In the genomic region with DNA sequence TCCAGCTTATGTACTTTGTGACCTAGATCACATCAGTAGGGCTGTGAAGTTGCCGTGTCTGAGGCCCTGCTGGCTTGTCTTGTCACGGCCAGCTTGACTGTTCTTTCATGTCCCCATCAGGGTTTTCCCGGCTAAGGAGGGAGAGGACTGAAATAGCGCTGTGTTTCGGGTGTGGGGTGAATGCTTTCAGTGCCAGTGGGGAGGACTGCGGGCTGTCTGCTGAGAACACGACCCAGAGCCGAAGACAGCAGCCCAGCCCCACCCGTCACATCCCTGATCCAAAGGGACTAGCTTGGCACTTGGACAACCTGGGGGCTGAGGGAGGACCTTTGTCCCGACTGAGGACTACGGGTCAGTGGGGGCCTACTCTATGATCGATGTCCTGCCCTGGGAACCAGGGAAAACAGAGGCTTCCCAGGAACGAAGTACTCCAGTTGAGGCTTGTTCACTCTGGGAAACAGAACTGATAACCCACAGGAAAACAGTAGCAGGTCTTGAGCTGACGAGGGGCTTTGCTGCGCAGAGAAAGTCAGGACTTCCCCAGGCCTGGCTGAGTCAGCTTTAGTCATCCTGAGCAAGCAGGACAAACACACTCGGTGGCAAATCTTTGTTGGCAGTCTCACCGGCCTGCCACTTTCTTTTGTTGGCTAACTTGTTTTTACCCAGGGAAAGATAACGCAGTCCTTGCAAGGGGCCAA, we compare ENCODE assay signal across 8 mouse cellular contexts. TPM values are rescaled to one million over a fixed set of nuclear protein-coding genes. Genes with fewer than 3 reads are reported as not detected.
DNase-seq lines count a peak whose midpoint lies in the region; ATAC-seq and TF ChIP-seq lines count a peak whose summit lies in the region.

No protein-coding gene starts in this region.

- no peaks in the 10 kb centered on the region for H3K9me3 ChIP-seq in kidney, embryonic 15.5 days (replicated peaks)
- H3K9me3 ChIP-seq in heart, embryonic 16.5 days (replicated peaks; ENCODE audit: control insufficient read depth, low read length) = no peaks in the 10 kb centered on the region
- no peaks in the 10 kb centered on the region for H3K9me3 ChIP-seq in hindbrain, embryonic 10.5 days

- H3K9ac ChIP-seq in kidney, embryonic 15.5 days = no peak overlapping the region
- H3K9ac ChIP-seq in heart, embryonic 16.5 days (ENCODE audit: low read length) = peak overlapping the region; percentile 39

- H3K4me1 ChIP-seq in kidney, embryonic 15.5 days = peaks cover 33% of the 10 kb centered on the region
- peaks cover 45% of the 10 kb centered on the region for H3K4me1 ChIP-seq in heart, embryonic 16.5 days (ENCODE audit: control insufficient read depth, insufficient read depth, low read length)
- peaks cover 56% of the 10 kb centered on the region for H3K4me1 ChIP-seq in thymus, adult 2 months (replicated peaks; ENCODE audit: control insufficient read depth, insufficient read depth, low read length)
- H3K4me1 ChIP-seq in hindbrain, embryonic 10.5 days (replicated peaks) = peaks cover 15% of the 10 kb centered on the region

- TF ChIP-seq POLR2A in thymus, adult 2 months (IDR thresholded peaks at IDR 0.05; ENCODE audit: control insufficient read depth, extremely low read depth, insufficient read depth, low read length, poor library complexity) = no peak

- no peak for ATAC-seq in kidney, embryonic 15.5 days (replicated peaks; ENCODE audit: low FRiP score)
- peak; percentile 39; the same call in 1 of the 2 replicates for ATAC-seq in heart, embryonic 16.5 days (replicated peaks; ENCODE audit: extremely low read depth, insufficient read depth, low FRiP score)

- no peak overlapping the region for H3K4me3 ChIP-seq in kidney, embryonic 15.5 days (replicated peaks)
- H3K4me3 ChIP-seq in heart, embryonic 16.5 days (ENCODE audit: low read length) = no peak overlapping the region
- no peak overlapping the region for H3K4me3 ChIP-seq in macrophage (ENCODE audit: inconsistent target)
- no peak overlapping the region for H3K4me3 ChIP-seq in thymus, adult 2 months (ENCODE audit: control insufficient read depth, insufficient read depth, low read length)
- H3K4me3 ChIP-seq in hindbrain, embryonic 10.5 days = no peak overlapping the region

- WGBS in kidney, embryonic 15.5 days = 66% methylated on average over 18 of the region's 18 CpGs
- WGBS in heart, embryonic 16.5 days = 17% methylated on average over 18 of the region's 18 CpGs
- WGBS in macrophage (ENCODE audit: missing documents) = 61% methylated on average over 18 of the region's 18 CpGs
- WGBS in thymus, adult 2 months = 86% methylated on average over 18 of the region's 18 CpGs
- WGBS in hindbrain, embryonic 10.5 days = 75% methylated on average over 18 of the region's 18 CpGs

- H3K79me2 ChIP-seq in macrophage (ENCODE audit: inconsistent target) = peaks cover 59% of the 10 kb centered on the region; the same call in 1 of the 2 replicates

- no peak for DNase-seq in kidney, adult 9 months
- peak; percentile 73 for DNase-seq in adrenal gland, adult 8-10 months
- no peak for DNase-seq in B cell, adult 2 months
- DNase-seq in thymus, adult 2 months = no peak
- DNase-seq in hindbrain, embryonic 10.5 days (ENCODE audit: low spot score) = no peak

- H3K36me3 ChIP-seq in kidney, embryonic 15.5 days = 0 out of 2 replicates have a peak, but pooled peaks cover 2% of the 10 kb centered on the region
- no peaks in the 10 kb centered on the region for H3K36me3 ChIP-seq in heart, embryonic 16.5 days (ENCODE audit: control insufficient read depth, insufficient read depth)
- H3K36me3 ChIP-seq in macrophage (ENCODE audit: inconsistent target) = peaks cover 63% of the 10 kb centered on the region
- H3K36me3 ChIP-seq in thymus, adult 2 months (ENCODE audit: control insufficient read depth, insufficient read depth, low read length) = peaks cover 51% of the 10 kb centered on the region
- H3K36me3 ChIP-seq in hindbrain, embryonic 10.5 days = peaks cover 15% of the 10 kb centered on the region

- no peak for TF ChIP-seq CTCF in thymus, adult 2 months (IDR thresholded peaks at IDR 0.05; ENCODE audit: borderline replicate concordance, control insufficient read depth, extremely low read depth, insufficient read depth, low read length, poor library complexity)

- H3K27ac ChIP-seq in kidney, embryonic 15.5 days = peak overlapping the region; percentile 48; the same call in 1 of the 2 replicates
- H3K27ac ChIP-seq in heart, embryonic 16.5 days (ENCODE audit: low read length) = peak overlapping the region; percentile 64
- H3K27ac ChIP-seq in macrophage = peak overlapping the region; percentile 97
- H3K27ac ChIP-seq in thymus, adult 2 months (ENCODE audit: control insufficient read depth, insufficient read depth, low read length) = no peak overlapping the region
- no peak overlapping the region for H3K27ac ChIP-seq in hindbrain, embryonic 10.5 days

- no peaks in the 10 kb centered on the region for H3K27me3 ChIP-seq in kidney, embryonic 15.5 days
- peaks cover 4% of the 10 kb centered on the region; the same call in 1 of the 2 replicates for H3K27me3 ChIP-seq in heart, embryonic 16.5 days (ENCODE audit: control insufficient read depth, insufficient read depth, low read length)
- no peaks in the 10 kb centered on the region for H3K27me3 ChIP-seq in thymus, adult 2 months (ENCODE audit: control insufficient read depth, insufficient read depth, low read length)
- no peaks in the 10 kb centered on the region for H3K27me3 ChIP-seq in hindbrain, embryonic 10.5 days (ENCODE audit: insufficient read depth, poor library complexity, severe bottlenecking)

- no peak overlapping the region for H3K4me2 ChIP-seq in kidney, embryonic 15.5 days
- H3K4me2 ChIP-seq in heart, embryonic 16.5 days (ENCODE audit: low read depth, low read length) = peak overlapping the region; percentile 10; the same call in 1 of the 2 replicates

RNA-seq across cellular contexts. Expression of a gene that starts 23.9 kb away (rescaled TPM):
- 77.6 and 83.5 TPM in 2 replicates for polyA plus RNA-seq in kidney, embryonic 15.5 days (2015; fragmentation: Nextera tagmentation; extraction: Ambion mirVana)
- 100 to 1,000 TPM; 172 to 186 (median 176) TPM for total RNA-seq in adrenal gland, adult 8-10 months (2022)
- polyA plus RNA-seq in heart, embryonic 16.5 days (2015; fragmentation: Nextera tagmentation; extraction: Ambion mirVana) = 68.0 and 78.0 TPM in 2 replicates
- total RNA-seq in macrophage (2018; cell fraction: chromatin; rRNA removed) = 100 to 1,000 TPM in 25 of 26 experiments, 10 to 100 TPM in 1; 81.1 to 352 (median 282) TPM
- 100 to 1,000 TPM; 242 to 357 (median 310) TPM for total RNA-seq in macrophage (2018; cell fraction: cytosol; rRNA removed)
- 100 to 1,000 TPM in 25 of 26 experiments, 10 to 100 TPM in 1; 98.7 to 332 (median 234) TPM for total RNA-seq in macrophage (2018; cell fraction: nucleus; rRNA removed)
- 282 to 582 TPM (median 340 TPM) in 3 replicates for polyA plus RNA-seq in macrophage (2018)
- 99.7 and 108 TPM in 2 replicates for polyA plus RNA-seq in thymus, adult 2 months (2012; rRNA removed)
- polyA plus RNA-seq in hindbrain, embryonic 10.5 days (2016; fragmentation: Nextera tagmentation; extraction: Ambion mirVana) = 68.8 and 80.6 TPM in 2 replicates

RNA-seq across cellular contexts. Expression of a gene that starts 32.5 kb away (rescaled TPM):
- polyA plus RNA-seq in kidney, embryonic 15.5 days (2015; fragmentation: Nextera tagmentation; extraction: Ambion mirVana) = 7.5 and 8.0 TPM in 2 replicates
- total RNA-seq in adrenal gland, adult 8-10 months (2022) = 10 to 100 TPM; 22.5 to 29.8 (median 23.2) TPM
- 3.0 and 4.3 TPM in 2 replicates for polyA plus RNA-seq in heart, embryonic 16.5 days (2015; fragmentation: Nextera tagmentation; extraction: Ambion mirVana)
- total RNA-seq in macrophage (2018; cell fraction: chromatin; rRNA removed) = 1,000 to 10,000 TPM in 1 of 26 experiments, 100 to 1,000 TPM in 23, 10 to 100 TPM in 2; 27.0 to 1,006 (median 669) TPM
- total RNA-seq in macrophage (2018; cell fraction: cytosol; rRNA removed) = 100 to 1,000 TPM; 216 to 691 (median 376) TPM
- total RNA-seq in macrophage (2018; cell fraction: nucleus; rRNA removed) = 1,000 to 10,000 TPM in 2 of 26 experiments, 100 to 1,000 TPM in 24; 102 to 1,167 (median 672) TPM
- 250 to 450 TPM (median 359 TPM) in 3 replicates for polyA plus RNA-seq in macrophage (2018)
- 207 and 214 TPM in 2 replicates for polyA plus RNA-seq in thymus, adult 2 months (2012; rRNA removed)
- polyA plus RNA-seq in hindbrain, embryonic 10.5 days (2016; fragmentation: Nextera tagmentation; extraction: Ambion mirVana) = 5.2 and 7.1 TPM in 2 replicates

RNA-seq across cellular contexts. Expression of a gene that starts 50.7 kb away (rescaled TPM):
- polyA plus RNA-seq in kidney, embryonic 15.5 days (2015; fragmentation: Nextera tagmentation; extraction: Ambion mirVana) = 15.0 and 15.4 TPM in 2 replicates
- total RNA-seq in adrenal gland, adult 8-10 months (2022) = 1 to 10 TPM; 6.0 to 9.4 (median 7.2) TPM
- 11.0 and 14.0 TPM in 2 replicates for polyA plus RNA-seq in heart, embryonic 16.5 days (2015; fragmentation: Nextera tagmentation; extraction: Ambion mirVana)
- 10 to 100 TPM; 12.1 to 48.5 (median 29.0) TPM for total RNA-seq in macrophage (2018; cell fraction: chromatin; rRNA removed)
- total RNA-seq in macrophage (2018; cell fraction: cytosol; rRNA removed) = 10 to 100 TPM in 24 of 26 experiments, 1 to 10 TPM in 2; 8.5 to 34.5 (median 14.6) TPM
- 10 to 100 TPM; 17.7 to 87.3 (median 37.1) TPM for total RNA-seq in macrophage (2018; cell fraction: nucleus; rRNA removed)
- 8.6 to 19.0 TPM (median 16.2 TPM) in 3 replicates for polyA plus RNA-seq in macrophage (2018)
- 4.7 and 4.8 TPM in 2 replicates for polyA plus RNA-seq in thymus, adult 2 months (2012; rRNA removed)
- 4.9 and 6.4 TPM in 2 replicates for polyA plus RNA-seq in hindbrain, embryonic 10.5 days (2016; fragmentation: Nextera tagmentation; extraction: Ambion mirVana)

RNA-seq across cellular contexts. Expression of a gene that starts 54.1 kb away (rescaled TPM):
- 1.3 TPM in 2 replicates for polyA plus RNA-seq in kidney, embryonic 15.5 days (2015; fragmentation: Nextera tagmentation; extraction: Ambion mirVana)
- total RNA-seq in adrenal gland, adult 8-10 months (2022) = 1 to 10 TPM; 3.6 to 8.9 (median 8.0) TPM
- polyA plus RNA-seq in heart, embryonic 16.5 days (2015; fragmentation: Nextera tagmentation; extraction: Ambion mirVana) = 11.0 and 13.3 TPM in 2 replicates
- 10 to 100 TPM in 15 of 26 experiments, 1 to 10 TPM in 11; 3.7 to 22.4 (median 10.8) TPM for total RNA-seq in macrophage (2018; cell fraction: chromatin; rRNA removed)
- total RNA-seq in macrophage (2018; cell fraction: cytosol; rRNA removed) = 1 to 10 TPM; 4.2 to 7.6 (median 6.1) TPM
- total RNA-seq in macrophage (2018; cell fraction: nucleus; rRNA removed) = 10 to 100 TPM in 9 of 26 experiments, 1 to 10 TPM in 17; 3.4 to 18.3 (median 7.3) TPM
- 6.6 to 7.4 TPM (median 7.1 TPM) in 3 replicates for polyA plus RNA-seq in macrophage (2018)
- 3.0 and 3.2 TPM in 2 replicates for polyA plus RNA-seq in thymus, adult 2 months (2012; rRNA removed)
- polyA plus RNA-seq in hindbrain, embryonic 10.5 days (2016; fragmentation: Nextera tagmentation; extraction: Ambion mirVana) = 0.35 and 0.65 TPM in 2 replicates

Comparison
In these comparisons a context has a peak if more than half of its experiments do, and no peak if none do; other contexts are left out.
1. H3K27ac ChIP-seq: peak in kidney, embryonic 15.5 days (single experiment), heart, embryonic 16.5 days (single experiment) and macrophage (single experiment); none in thymus, adult 2 months (single experiment) and hindbrain, embryonic 10.5 days (single experiment).
2. RNA of a gene that starts 32.5 kb away (polyA plus RNA-seq): 250 to 450 TPM in macrophage and 207 to 214 TPM in thymus, adult 2 months; 7.5 to 8.0 TPM in kidney, embryonic 15.5 days, 5.2 to 7.1 TPM in hindbrain, embryonic 10.5 days and 3.0 to 4.3 TPM in heart, embryonic 16.5 days; every median in the first group is over 10 times any median in the second.